Mouse (Mus musculus): ENCODE measurements at regions not wholly inside any gene's neighbourhood (a gene's known extent, or its start where the extent isn't known, plus 50 kb on each side); places are given as distances from the start of the nearest gene placed in this dataset.

GRCm38 (mm10) chrX:42399343-42399742 lies 90.1 kb upstream of the Tex13c2 start:
- no peaks in the 10 kb centered on the region for H3K36me3 ChIP-seq (ENCODE audit: control insufficient read depth, insufficient read depth, low read length)
- H3K4me2 ChIP-seq (ENCODE audit: low read depth, low read length): no peak overlapping the region
- no peak for ATAC-seq (ENCODE audit: low read depth)
- peak overlapping the region; percentile 33; the same call in 1 of the 2 replicates for H3K27ac ChIP-seq (replicated peaks; ENCODE audit: low read depth, low read length)
- no peak overlapping the region for H3K4me3 ChIP-seq (ENCODE audit: low read depth, low read length)
- DNase-seq (ENCODE audit: low spot score): peak; percentile 18
- H3K4me1 ChIP-seq (ENCODE audit: control insufficient read depth, insufficient read depth, low read length): no peaks in the 10 kb centered on the region
- H3K9me3 ChIP-seq (ENCODE audit: control insufficient read depth, low read length): no peaks in the 10 kb centered on the region
- no peaks in the 10 kb centered on the region for H3K27me3 ChIP-seq (replicated peaks; ENCODE audit: control insufficient read depth, insufficient read depth, low read length)
- H3K9ac ChIP-seq (ENCODE audit: low read depth, low read length): no peak overlapping the region

- Histone ChIP-seq H3K4me2 (ENCODE audit: low read depth, low read length) (no peak overlapping the region), H3K27ac (replicated peaks; ENCODE audit: low read depth, low read length) (no peak overlapping the region), H3K27me3 (replicated peaks; ENCODE audit: control insufficient read depth, insufficient read depth, low read length) (no peaks in the 10 kb centered on the region), H3K9me3 (ENCODE audit: control insufficient read depth, low read length) (no peaks in the 10 kb centered on the region), H3K4me3 (ENCODE audit: low read depth, low read length) (no peak overlapping the region), H3K36me3 (ENCODE audit: control insufficient read depth, insufficient read depth, low read length) (no peaks in the 10 kb centered on the region), H3K4me1 (ENCODE audit: control insufficient read depth, insufficient read depth, low read length) (no peaks in the 10 kb centered on the region), H3K9ac (ENCODE audit: low read depth, low read length) (no peak overlapping the region)
- no peak for ATAC-seq (ENCODE audit: low read depth)
- no peak for DNase-seq (ENCODE audit: low spot score)
- 81% methylated on average over 1 of the region's 1 CpGs for WGBS
These were observed 88.4 kb upstream of the Tex13c2 start for GRCm38 (mm10) chrX:42401091-42401490.

GRCm38 (mm10) chrX:42401564-42402334 lies 87.7 kb upstream of the Tex13c2 start:
- no peak overlapping the region for H3K4me3 ChIP-seq (ENCODE audit: low read depth, low read length)
- WGBS: 65% methylated on average over 7 of the region's 7 CpGs
- H3K4me2 ChIP-seq (ENCODE audit: low read depth, low read length): no peak overlapping the region
- no peaks in the 10 kb centered on the region for H3K9me3 ChIP-seq (ENCODE audit: control insufficient read depth, low read length)
- ATAC-seq (ENCODE audit: low read depth) (no peak), DNase-seq (ENCODE audit: low spot score) (no peak)
- H3K27ac ChIP-seq (replicated peaks; ENCODE audit: low read depth, low read length): no peak overlapping the region
- H3K9ac ChIP-seq (ENCODE audit: low read depth, low read length): no peak overlapping the region
- H3K27me3 ChIP-seq (replicated peaks; ENCODE audit: control insufficient read depth, insufficient read depth, low read length): no peaks in the 10 kb centered on the region
- no peaks in the 10 kb centered on the region for H3K4me1 ChIP-seq (ENCODE audit: control insufficient read depth, insufficient read depth, low read length)
- H3K36me3 ChIP-seq (ENCODE audit: control insufficient read depth, insufficient read depth, low read length): no peaks in the 10 kb centered on the region

DNA sequence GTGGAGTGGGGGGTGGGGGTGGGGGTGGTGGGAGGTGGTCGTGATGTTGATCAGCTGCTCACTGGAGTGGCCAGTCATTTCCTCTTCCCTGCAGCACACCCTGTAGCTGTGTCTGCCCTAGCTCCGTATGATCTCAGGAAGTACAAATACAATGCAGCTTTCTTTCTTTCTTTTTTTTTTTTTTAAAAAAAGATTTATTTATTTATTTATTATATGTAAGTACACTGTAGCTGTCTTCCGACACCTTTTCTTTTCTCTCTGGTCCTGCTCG lies 87.2 kb upstream of the Tex13c2 start:
- ATAC-seq (ENCODE audit: low read depth): no peak
- no peak for DNase-seq (ENCODE audit: low spot score)
- no peak overlapping the region for H3K4me2 ChIP-seq (ENCODE audit: low read depth, low read length)
- H3K9me3 ChIP-seq (ENCODE audit: control insufficient read depth, low read length): no peaks in the 10 kb centered on the region
- WGBS: 71% methylated on average over 4 of the region's 4 CpGs
- H3K4me3 ChIP-seq (ENCODE audit: low read depth, low read length): no peak overlapping the region
- no peaks in the 10 kb centered on the region for H3K27me3 ChIP-seq (replicated peaks; ENCODE audit: control insufficient read depth, insufficient read depth, low read length)
- H3K36me3 ChIP-seq (ENCODE audit: control insufficient read depth, insufficient read depth, low read length): no peaks in the 10 kb centered on the region
- H3K4me1 ChIP-seq (ENCODE audit: control insufficient read depth, insufficient read depth, low read length): no peaks in the 10 kb centered on the region
- H3K9ac ChIP-seq (ENCODE audit: low read depth, low read length): no peak overlapping the region
- H3K27ac ChIP-seq (replicated peaks; ENCODE audit: low read depth, low read length): no peak overlapping the region

- no peaks in the 10 kb centered on the region for H3K9me3 ChIP-seq (ENCODE audit: control insufficient read depth, low read length)
- no peak overlapping the region for H3K9ac ChIP-seq (ENCODE audit: low read depth, low read length)
- 28% methylated on average over 7 of the region's 7 CpGs for WGBS
- DNase-seq (ENCODE audit: low spot score): peak; percentile 62
- H3K4me3 ChIP-seq (ENCODE audit: low read depth, low read length): no peak overlapping the region
- H3K4me1 ChIP-seq (ENCODE audit: control insufficient read depth, insufficient read depth, low read length): no peaks in the 10 kb centered on the region
- peak; percentile 82 for ATAC-seq (ENCODE audit: low read depth)
- H3K27me3 ChIP-seq (replicated peaks; ENCODE audit: control insufficient read depth, insufficient read depth, low read length): no peaks in the 10 kb centered on the region
- H3K36me3 ChIP-seq (ENCODE audit: control insufficient read depth, insufficient read depth, low read length): no peaks in the 10 kb centered on the region
- no peak overlapping the region for H3K27ac ChIP-seq (replicated peaks; ENCODE audit: low read depth, low read length)
- H3K4me2 ChIP-seq (ENCODE audit: low read depth, low read length): no peak overlapping the region
These were observed 57.4 kb upstream of the Tex13c2 start for GRCm38 (mm10) chrX:42431851-42432635.

Measured in embryonic facial prominence, embryonic 14.5 days (tissue).